Mouse (Mus musculus): ENCODE data around the gene Tdo2.

The Tdo2 gene

GRCm38 (mm10) chr3:81943097-81943496 is 32.9 kb downstream of the Tdo2 start:
- DNase-seq (ENCODE audit: low spot score in 2 of 2) = no peak

- DNase-seq (ENCODE audit: low spot score in 2 of 2) = no peak
Observed at GRCm38 (mm10) chr3:81942341-81942740, 33.7 kb downstream of the Tdo2 start.

GRCm38 (mm10) chr3:81938924-81939323 is 37.1 kb downstream of the Tdo2 start:
- DNase-seq (ENCODE audit: low spot score in 2 of 2) = no peak

- no peak for DNase-seq (ENCODE audit: low spot score in 2 of 2)
Observed at GRCm38 (mm10) chr3:81933348-81933747, 42.7 kb downstream of the Tdo2 start.

GRCm38 (mm10) chr3:81932141-81933101 is 43.6 kb downstream of the Tdo2 start, which contains the start of gene Ctso:
Ctso (plus strand) TSS chr3:81932601.
- peak; percentile 72 to 87 for DNase-seq (ENCODE audit: low spot score in 2 of 2)

- DNase-seq (ENCODE audit: low spot score in 2 of 2) = no peak
Observed at GRCm38 (mm10) chr3:81931695-81932094, 44.3 kb downstream of the Tdo2 start.

- DNase-seq (ENCODE audit: low spot score in 2 of 2) = no peak
Observed at GRCm38 (mm10) chr3:81929073-81929472, 46.9 kb downstream of the Tdo2 start.

- DNase-seq (ENCODE audit: low spot score in 2 of 2) = no peak
Observed at GRCm38 (mm10) chr3:81926764-81927325, 49.2 kb downstream of the Tdo2 start.

- DNase-seq (ENCODE audit: low spot score in 2 of 2) = no peak
Observed at GRCm38 (mm10) chr3:81925856-81926255, 50.1 kb downstream of the Tdo2 start.

- DNase-seq (ENCODE audit: low spot score in 2 of 2) = no peak
Observed at GRCm38 (mm10) chr3:81924931-81925330, 51.1 kb downstream of the Tdo2 start.

GRCm38 (mm10) chr3:81922910-81923309 is 53.1 kb downstream of the Tdo2 start:
- no peak for DNase-seq (ENCODE audit: low spot score in 2 of 2)

- no peak for DNase-seq (ENCODE audit: low spot score in 2 of 2)
Observed at GRCm38 (mm10) chr3:81919681-81920080, 56.3 kb downstream of the Tdo2 start.

GRCm38 (mm10) chr3:81918215-81918614 is 57.8 kb downstream of the Tdo2 start:
- no peak for DNase-seq (ENCODE audit: low spot score in 2 of 2)

GRCm38 (mm10) chr3:81917354-81917935 is 58.6 kb downstream of the Tdo2 start:
- DNase-seq (ENCODE audit: low spot score in 2 of 2) = no peak

- no peak for DNase-seq (ENCODE audit: low spot score in 2 of 2)
Observed at GRCm38 (mm10) chr3:81916030-81916686, 59.8 kb downstream of the Tdo2 start.

- DNase-seq (ENCODE audit: low spot score in 2 of 2) = no peak
Observed at GRCm38 (mm10) chr3:81910286-81911036, 65.5 kb downstream of the Tdo2 start.

Measured in urinary bladder, postnatal 4 days (tissue).